Mouse (Mus musculus) 3134 (cell line): ENCODE results near the gene Gls.

Experiments
- DNase-seq: peaks from one replicate; pipeline ENCODE4 v3.0.0-alpha.2; 2011; ENCODE audit warnings: low spot score; ENCODE audit not compliant: insufficient read length; ENCODE audit errors: extremely low read depth

Gls gene

DNA sequence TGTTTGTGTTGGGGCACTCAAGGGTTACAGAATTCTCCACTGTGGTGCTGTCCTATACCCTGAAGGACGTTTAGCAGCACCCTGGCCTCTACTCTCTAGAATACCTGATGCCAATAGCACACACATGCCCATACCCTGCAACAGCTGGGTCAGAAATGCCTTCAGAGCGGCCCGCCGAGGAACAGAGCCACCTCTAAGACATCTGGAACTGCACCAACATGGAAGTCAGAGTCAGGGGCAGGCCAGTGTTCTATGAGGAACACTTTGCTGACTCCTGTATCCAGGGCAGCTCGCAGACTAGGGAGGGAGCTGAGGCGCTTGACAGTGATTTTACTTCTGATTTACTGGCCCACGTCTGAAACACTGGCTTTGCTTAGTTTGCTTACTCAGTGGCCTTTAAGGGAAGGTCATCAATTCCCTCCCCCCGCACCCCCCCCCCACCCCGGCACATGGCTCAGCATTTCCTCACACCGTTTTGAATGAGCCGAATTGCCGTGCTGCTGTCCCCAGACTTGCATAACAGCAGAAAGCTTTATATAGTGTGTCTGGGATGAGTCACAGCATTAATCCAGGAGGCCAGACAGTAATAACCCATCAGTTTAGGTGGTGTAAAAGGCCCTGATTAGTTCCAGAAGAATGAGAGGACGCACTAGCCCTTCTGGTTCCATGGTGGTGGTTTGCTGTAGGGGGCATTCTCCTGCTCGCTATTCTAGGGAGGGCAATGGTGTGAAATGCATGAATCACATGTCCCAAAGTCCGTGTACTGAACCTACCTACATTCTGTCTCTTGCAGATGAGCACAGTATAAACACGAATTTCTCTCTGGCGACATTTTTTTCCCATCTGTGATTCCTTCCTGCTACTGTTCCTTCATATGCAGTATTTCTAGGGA lies 74.3 kb downstream of the Gls start:
- DNase-seq = no peak

- no peak for DNase-seq
These were observed 75.0 kb downstream of the Gls start for GRCm38 (mm10) chr1:52158040-52158439.

DNA sequence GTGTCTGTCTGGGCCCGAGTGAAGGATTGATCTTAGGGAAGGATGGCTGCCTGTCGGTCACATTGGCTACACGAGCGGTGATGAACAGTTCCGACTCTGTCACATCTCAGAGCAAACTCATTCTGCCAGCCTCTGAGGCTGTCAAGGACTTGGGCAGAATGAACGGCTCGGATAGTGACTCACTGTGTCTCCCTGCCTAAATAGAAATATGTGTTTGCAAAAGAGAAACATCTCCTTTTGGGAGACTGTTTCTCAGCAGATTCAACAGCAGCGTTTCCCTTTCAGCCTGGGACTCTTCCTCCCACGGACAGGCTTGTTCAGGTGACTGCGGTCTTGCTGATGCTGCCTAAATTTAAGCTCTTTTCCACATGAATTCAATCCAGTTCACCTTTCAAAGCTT lies 76.7 kb downstream of the Gls start:
- DNase-seq = no peak

DNA sequence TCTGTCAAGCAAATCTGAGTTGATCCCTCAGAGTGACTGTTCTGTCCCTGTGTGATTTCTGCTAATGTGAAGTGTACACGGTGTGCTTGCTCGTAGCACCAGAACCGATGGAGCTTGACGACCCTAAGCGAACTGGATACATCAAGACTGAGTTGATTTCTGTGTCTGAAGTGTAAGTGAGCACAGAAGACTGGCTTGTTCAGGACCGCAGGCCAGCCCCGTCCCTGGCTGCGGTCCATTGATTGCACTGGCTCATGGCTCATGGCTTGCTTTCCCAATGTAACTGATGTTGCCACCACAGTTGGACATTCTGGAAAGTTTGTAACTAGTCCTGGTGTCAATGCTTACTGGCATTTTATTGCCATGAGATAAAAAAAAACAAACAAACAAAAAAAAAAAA lies 78.1 kb downstream of the Gls start:
- DNase-seq = no peak

DNA sequence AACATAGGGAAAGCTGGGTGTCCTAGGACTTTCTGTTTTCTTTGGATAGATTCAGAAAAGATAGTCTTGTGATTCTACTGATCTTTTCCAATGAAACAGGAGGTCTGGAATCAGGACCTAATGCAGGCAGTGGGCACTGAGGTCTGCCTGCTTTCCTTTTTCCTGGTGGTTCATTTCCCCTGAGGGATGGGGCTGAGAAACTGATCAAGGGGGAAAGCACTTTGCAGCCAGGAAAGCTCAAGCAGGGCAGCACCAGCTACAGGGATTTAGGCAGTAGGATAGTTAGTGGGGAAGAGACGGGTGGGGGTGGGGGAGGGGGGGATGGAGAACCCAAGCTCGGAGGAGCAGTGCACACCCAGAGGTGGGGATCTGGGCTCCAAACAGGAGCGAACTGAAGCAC lies 80.1 kb downstream of the Gls start:
- DNase-seq = no peak

DNA sequence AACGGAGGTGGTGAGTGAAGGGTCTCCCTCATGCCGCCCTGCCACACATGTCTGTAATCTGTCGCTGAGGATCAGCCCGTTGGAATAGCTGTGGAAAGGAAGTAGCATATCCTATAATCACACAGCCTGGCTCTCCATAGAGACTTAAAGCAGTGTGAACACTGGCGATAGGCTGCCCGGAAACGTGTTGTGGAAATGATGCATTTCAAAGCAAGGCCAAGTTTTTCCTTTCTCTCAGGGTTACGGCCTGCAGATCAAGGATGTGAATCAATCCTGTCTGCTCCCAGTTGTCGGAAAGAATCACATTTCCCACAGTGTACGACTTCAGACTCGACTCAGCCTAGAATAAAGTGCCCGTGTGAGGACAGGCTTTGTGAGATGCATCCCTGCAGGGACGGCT lies 80.7 kb downstream of the Gls start:
- no peak for DNase-seq

DNA sequence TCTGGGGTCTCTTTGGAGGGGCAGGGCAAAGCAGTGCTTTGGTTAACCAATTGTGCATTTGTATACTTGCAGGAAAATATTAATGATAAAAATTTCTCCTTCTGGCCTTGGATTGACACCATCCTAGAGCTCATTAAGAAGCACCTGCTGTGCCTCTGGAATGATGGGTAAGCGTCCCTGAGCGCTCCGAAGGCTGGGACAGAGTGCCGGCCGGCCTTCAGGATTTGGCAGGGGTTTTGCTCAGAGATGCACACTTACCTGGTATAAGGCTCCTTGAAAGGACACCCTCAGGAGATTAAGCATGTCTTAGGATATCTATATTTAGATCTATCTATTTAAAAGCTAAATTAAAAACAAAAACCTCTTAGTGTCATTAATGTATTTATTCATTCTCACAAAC lies 81.9 kb downstream of the Gls start:
- DNase-seq = no peak

DNA sequence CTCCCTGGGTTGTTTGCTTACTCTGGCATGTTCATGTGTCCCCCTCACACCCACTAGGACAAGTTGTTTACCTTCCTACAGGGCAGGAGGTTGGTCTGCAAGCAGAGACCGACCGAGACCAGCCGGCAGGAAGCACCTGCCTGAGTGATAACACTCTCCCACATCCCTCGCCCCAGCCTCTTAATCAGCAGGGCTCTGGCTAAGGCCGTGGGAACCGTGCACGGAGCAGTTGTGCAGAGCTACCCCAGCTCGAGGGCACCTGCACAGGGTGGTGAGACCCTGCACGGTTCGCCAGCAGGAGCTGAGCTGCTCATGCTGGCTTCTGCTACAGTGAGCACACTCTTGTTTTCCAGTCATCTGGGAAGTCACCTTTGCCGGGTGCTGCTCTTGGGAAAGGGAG lies 82.4 kb downstream of the Gls start:
- DNase-seq = no peak

- no peak for DNase-seq
These were observed 83.1 kb downstream of the Gls start for GRCm38 (mm10) chr1:52149934-52150346.

GRCm38 (mm10) chr1:52148696-52149095 lies 84.3 kb downstream of the Gls start:
- no peak for DNase-seq

DNA sequence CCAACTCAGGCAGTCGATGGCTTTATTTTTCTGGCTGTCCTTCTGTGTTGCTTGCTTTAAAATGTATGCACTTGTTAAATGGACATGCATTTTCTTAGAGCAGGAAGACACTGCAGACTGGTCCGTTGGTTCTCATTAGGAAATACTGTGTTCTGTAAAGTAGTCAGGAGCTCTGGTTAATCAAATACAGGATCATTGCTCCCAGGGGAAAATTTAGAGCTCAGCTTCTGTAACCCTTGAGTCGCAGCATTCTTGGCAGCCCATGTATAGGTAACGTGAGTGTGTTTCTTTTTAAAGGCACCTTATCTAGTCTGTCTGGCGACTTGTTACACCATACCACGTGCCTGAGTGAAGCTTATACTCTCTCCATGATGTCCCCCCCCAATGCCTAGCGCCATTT lies 84.9 kb downstream of the Gls start:
- DNase-seq = no peak

- no peak for DNase-seq
These were observed 85.6 kb downstream of the Gls start for GRCm38 (mm10) chr1:52147431-52147830.

DNA sequence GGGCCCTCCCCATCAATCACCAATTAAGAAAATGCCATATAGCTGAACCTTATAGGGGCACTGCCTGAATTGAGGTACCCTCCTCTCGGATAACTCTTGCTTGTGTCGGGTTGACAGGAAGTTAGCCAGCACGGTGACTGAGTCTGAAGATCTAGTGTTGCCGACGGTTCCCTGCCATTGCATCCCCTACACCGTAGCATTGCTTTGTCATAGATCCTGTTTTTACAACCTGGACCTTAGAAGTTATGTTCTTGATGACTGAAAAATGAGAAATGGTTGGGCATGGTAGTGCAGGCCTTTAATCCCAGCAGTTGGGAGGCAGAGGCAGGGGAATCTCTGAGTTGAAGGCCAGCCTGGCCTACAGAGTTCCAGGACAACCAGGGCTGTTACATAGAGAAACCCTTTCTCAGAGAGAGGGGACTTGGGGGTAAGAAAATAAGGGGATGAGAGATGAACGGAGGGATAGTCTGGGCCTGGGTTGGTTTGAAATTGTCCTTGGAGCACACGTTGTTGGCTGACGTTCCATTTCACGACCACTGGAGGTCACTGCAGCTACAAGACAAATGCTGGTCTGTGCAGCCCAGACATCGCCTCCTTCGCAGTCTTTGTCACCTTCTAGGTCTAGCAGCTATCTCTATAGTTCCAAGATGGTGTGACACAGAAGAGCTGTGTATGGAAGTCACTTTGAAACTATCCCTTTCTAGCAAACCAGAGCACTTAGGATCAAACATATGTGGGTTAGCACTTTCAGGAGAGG lies 86.6 kb downstream of the Gls start:
- DNase-seq = no peak

DNA sequence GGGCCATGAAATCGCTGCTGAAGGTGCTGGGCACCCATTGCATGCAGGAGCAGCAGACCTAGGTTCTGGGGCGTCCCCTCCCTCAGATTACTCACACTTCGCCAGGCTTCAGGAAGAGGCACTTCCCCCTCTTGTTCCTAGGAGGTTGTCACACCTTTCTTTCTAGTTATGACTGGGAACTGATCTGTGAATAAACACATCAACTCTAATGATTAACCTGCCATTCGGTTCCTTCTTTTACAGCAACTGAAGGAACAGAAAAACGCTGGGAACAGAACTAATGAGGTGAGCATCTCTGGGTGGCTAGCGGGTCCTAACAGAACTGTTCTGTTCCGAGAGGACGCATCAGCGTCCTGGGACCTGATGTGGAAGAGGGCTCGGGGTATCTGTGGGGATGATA lies 88.1 kb downstream of the Gls start:
- DNase-seq = no peak

- DNase-seq = no peak
These were observed 89.4 kb downstream of the Gls start for GRCm38 (mm10) chr1:52143596-52144156.

DNA sequence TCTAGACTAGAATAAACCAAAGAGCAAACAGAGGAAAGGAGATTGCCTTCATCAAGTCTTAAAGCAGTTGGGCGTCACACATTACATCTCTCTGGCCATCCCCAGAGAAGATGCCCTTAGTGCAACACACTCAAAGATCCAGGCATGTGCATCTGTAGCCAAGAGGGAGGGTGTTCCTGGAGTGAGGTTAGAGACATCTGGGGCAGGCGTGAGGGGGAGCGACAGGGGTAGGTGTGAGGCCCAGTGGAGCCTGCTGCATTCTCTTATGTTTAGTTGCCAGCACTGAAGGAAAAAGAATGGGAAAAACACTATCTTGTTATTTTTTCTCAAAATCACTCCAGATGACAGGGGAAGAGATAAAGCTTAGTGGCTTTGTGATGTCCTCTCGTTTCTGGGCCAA lies 89.8 kb downstream of the Gls start:
- no peak for DNase-seq

GRCm38 (mm10) chr1:52142117-52142516 lies 90.9 kb downstream of the Gls start:
- no peak for DNase-seq

DNA sequence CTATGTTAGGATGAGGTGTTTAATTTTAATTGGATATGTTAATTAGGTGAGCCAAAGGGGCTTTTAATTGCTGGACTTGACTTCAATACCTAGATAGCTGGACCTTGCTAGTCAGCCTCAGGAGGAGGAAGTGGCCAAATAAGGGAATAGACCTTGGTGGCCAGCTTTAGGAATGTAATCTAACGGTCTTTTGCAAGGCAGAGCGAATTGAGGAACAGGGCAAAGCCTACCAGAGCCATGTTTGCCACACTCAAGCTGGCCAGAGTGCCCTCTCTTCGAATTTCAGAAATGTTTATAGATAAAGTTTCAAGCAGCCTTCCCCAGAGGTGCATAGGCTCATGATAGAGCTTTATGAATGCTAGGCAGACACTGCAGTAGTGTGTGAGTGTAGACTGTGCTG lies 91.5 kb downstream of the Gls start:
- no peak for DNase-seq

- DNase-seq = no peak
These were observed 92.5 kb downstream of the Gls start for GRCm38 (mm10) chr1:52140534-52140933.

- DNase-seq = no peak
These were observed 95.7 kb downstream of the Gls start for GRCm38 (mm10) chr1:52137292-52137691.

DNA sequence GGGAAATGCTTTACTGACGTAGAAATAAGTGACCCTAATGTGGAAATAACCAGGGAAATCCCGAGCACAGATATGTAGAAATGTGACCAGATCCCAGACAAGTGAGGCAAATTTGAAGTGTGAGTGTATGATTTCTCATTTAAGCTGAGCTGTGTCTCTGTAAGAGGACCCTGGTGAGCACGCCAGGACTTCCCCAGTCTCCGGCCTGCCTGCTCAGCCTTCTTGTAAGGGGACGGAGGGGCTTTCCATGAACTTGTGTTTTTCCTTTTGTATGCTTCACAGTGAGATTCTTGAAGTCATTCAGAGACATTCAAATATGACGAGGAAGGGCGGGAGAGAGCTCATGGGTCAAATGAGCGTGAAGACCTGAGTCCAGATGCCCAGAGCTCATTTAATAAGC lies 99.8 kb downstream of the Gls start:
- DNase-seq = no peak
